Comparison of ENCODE assay signal across 23 mouse cellular contexts in the genomic region with DNA sequence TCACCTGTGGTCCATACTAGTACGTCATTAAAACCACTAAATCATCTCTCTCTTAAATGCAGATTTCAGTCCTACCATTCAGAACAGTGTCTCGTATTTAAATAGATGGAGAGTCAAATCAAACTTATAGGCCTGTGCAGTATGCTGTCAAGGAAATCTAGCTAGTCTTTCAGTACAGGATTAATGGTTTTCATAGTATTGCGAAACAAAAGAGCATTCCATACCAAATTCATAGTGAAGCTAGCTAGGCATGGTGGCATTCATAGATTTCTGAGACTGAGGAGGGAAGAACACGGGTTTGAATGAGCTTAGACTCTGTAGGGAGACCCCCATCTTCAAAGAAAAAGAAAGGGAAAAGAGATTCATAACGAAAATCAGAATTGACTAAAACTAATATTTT.
A peak's percentile ranks its signal among the peaks of the same experiment; 100 is the strongest.
DNase-seq lines count a peak whose midpoint lies in the region; ATAC-seq and TF ChIP-seq lines count a peak whose summit lies in the region.
"Had no signal": no experiment of that assay in that cellular context is flagged by ENCODE, and none has a peak within 500 bp of the region (broad histone marks: within the 10 kb centered on the region; RNA-seq: fewer than 3 reads in every experiment).

No protein-coding gene starts in this region.

- no peak overlapping the region for H3K4me3 ChIP-seq in lung, embryonic 14.5 days (ENCODE audit: low read depth, low read length)
- H3K4me3 ChIP-seq: embryonic facial prominence, embryonic 13.5 days; embryonic facial prominence, embryonic 15.5 days; erythroblast, embryonic 14.5 days; forebrain, embryonic 10.5 days; forebrain, embryonic 12.5 days had no signal

- ATAC-seq in lung, embryonic 14.5 days (ENCODE audit: insufficient read depth) = no peak
- ATAC-seq: activated CD4-positive, CD25-positive, alpha-beta regulatory T cell, adult 4 months; forebrain, embryonic 14.5 days; forebrain, embryonic 16.5 days; Patski had no signal

- H3K27ac ChIP-seq in lung, embryonic 14.5 days (ENCODE audit: low read depth) = no peak overlapping the region
- H3K27ac ChIP-seq: embryonic facial prominence, embryonic 13.5 days; embryonic facial prominence, embryonic 15.5 days; forebrain, embryonic 10.5 days; forebrain, embryonic 12.5 days had no signal

- H3K4me1 ChIP-seq in lung, embryonic 14.5 days (ENCODE audit: insufficient read depth) = no peaks in the 10 kb centered on the region
- H3K4me1 ChIP-seq: embryonic facial prominence, embryonic 13.5 days; embryonic facial prominence, embryonic 15.5 days; forebrain, embryonic 10.5 days; forebrain, embryonic 12.5 days had no signal

- DNase-seq in lung, embryonic 14.5 days = peak; percentile 1
- no peak for DNase-seq in lung, postnatal 25 days (ENCODE audit: low spot score)
- DNase-seq in NIH3T3 (ENCODE audit: low read depth) = peak; percentile 26
- no peak for DNase-seq in frontal cortex, adult 2 months (ENCODE audit: extremely low spot score in 1 of 2, low spot score in 1 of 2)
- no peak for DNase-seq in heart, postnatal 4 days
- DNase-seq: adrenal gland, adult 8-10 months; adrenal gland, postnatal 14 days; adrenal gland, postnatal 36 days; cerebellum, adult 11-12 months; cerebellum, adult 2 months; cerebellum, adult 9-11 months; cerebellum, postnatal 14 days; cerebellum, postnatal 36 days; embryo, embryonic 11 days had no signal

- no peak overlapping the region for H3K4me2 ChIP-seq in lung, embryonic 14.5 days
- H3K4me2 ChIP-seq: embryonic facial prominence, embryonic 13.5 days; embryonic facial prominence, embryonic 15.5 days; forebrain, embryonic 12.5 days had no signal

- no peaks in the 10 kb centered on the region for H3K27me3 ChIP-seq in lung, embryonic 14.5 days (ENCODE audit: insufficient read depth, low read length)
- H3K27me3 ChIP-seq: embryonic facial prominence, embryonic 13.5 days; embryonic facial prominence, embryonic 15.5 days; forebrain, embryonic 12.5 days; Patski had no signal

- WGBS in lung, embryonic 14.5 days = 80% methylated on average over 5 of the region's 5 CpGs

- H3K9ac ChIP-seq in lung, embryonic 14.5 days = no peak overlapping the region
- H3K9ac ChIP-seq: embryonic facial prominence, embryonic 13.5 days; embryonic facial prominence, embryonic 15.5 days; forebrain, embryonic 12.5 days had no signal

- no peak for TF ChIP-seq CTCF in lung, embryonic 14.5 days (IDR thresholded peaks at IDR 0.05; ENCODE audit: low read depth)

- no peaks in the 10 kb centered on the region for H3K36me3 ChIP-seq in lung, embryonic 14.5 days (ENCODE audit: insufficient read depth)
- H3K36me3 ChIP-seq: embryonic facial prominence, embryonic 13.5 days; embryonic facial prominence, embryonic 15.5 days; forebrain, embryonic 12.5 days had no signal

- no peaks in the 10 kb centered on the region for H3K9me3 ChIP-seq in lung, embryonic 14.5 days (ENCODE audit: low read depth, low read length)
- H3K9me3 ChIP-seq: embryonic facial prominence, embryonic 13.5 days; embryonic facial prominence, embryonic 15.5 days; forebrain, embryonic 10.5 days; forebrain, embryonic 12.5 days had no signal

Comparison
In these comparisons a context has a peak if more than half of its experiments do, and no peak if none do; other contexts are left out.
1. DNase-seq: peak in lung, embryonic 14.5 days (single experiment) and NIH3T3 (single experiment); none in lung, postnatal 25 days (single experiment), frontal cortex, adult 2 months (0 of 2) and heart, postnatal 4 days (single experiment).